Mouse (Mus musculus) testis, postnatal 10 days (tissue): ENCODE data around the gene Sardh.

ENCODE experiments used
- DNase-seq: peaks from one replicate; pipeline ENCODE4 v3.0.0; 2021; ENCODE audit warnings: low spot score

Sardh gene

DNA sequence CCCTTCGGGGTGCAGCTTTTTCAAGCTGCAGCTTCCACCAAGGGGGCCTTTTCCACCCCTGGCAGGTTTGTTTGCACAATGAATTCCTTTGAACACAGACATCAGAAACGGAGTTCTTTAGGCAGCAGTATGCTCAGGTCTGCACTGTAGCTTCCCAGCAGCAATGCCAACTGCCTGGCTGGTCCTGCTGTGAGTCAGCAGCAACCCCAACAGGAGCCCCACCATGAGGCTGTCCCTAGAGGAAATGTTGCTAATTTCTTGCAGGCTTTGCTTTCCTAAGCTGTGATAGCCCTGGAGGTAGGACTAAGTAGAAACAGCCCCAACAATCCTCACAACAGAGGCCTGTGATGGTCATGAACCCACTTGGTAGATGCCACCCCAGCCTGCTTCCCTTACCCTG lies 81.1 kb downstream of the Sardh start:
- DNase-seq = no peak

DNA sequence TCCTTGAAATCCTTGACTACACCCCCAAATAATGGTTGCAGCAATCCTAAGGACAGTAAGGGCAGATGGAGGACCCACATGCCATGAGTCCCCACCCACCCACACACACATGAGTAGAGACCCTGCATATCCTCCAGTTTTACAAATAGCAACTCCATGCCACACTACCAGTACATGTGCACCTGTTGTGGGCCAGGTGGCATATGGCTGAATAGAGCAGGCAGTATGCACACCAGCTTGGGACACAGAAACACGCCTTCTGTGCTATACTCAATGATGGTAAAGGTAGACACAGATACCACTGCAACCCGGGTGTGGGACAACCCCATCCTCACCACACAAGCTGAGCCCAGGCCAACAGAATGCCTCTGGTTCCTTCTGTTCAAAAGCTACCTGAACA lies 82.1 kb downstream of the Sardh start:
- DNase-seq = no peak

DNA sequence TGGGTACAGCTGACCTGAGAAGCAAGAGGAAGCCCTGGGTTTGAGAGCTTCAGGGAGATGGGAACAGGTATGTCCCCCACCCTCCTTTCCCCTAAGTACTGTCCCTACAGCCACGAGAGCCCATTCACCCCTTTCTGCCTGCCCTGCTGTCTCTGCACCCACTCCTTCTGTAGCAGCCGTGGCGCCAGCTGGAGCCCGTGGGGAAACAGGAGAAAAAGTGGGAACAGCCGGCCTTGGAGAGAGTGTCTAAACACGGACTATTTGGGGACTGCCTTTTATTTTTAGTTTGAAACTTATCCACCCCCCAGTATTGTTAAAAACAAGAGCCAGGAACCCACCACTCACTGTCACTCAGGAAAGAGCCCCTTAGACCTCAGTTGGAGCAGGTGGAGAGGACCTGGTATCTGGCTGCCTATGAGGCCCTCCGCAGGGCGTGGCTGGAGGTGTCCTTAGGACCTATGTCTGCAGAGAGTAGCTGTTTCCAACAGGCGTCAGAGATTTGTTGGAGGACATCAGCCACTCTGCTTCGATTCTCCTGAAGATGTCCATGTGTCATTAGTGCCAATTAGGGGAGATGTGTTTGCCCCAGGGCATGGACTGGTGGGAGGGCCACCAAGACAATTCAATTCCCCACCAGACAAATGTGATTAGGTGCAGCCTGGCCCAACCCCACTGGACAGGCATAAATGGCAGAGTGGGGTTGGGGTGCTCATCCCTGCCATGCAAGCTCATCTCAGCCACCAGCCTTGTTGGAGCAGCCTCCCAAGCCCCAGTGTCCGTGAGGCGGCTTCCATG lies 83.1 kb downstream of the Sardh start, which contains the start of gene Dbh:
Gene Dbh, plus strand, starts transcription at position 438 of the 795 bp plus-strand sequence.
- DNase-seq = no peak

DNA sequence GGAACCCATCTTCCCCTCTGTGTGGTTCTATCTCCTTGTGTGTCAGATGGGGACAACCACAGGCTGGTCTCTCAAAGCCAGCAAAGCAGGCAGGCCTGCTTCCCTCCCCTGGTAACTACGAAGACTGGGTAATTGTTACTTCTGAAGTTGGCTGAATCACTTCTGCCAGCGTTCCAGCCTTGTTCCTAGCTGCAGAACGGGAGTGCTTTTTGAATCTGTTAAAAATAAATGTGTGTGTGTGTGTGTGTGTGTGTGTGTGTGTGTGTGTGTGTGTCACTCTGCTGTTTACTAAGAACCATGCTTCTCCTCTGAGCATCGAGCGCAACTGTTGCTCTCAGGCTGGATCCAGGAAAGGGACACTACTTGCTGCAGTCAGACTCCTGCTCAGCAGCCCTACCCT lies 84.3 kb downstream of the Sardh start:
- no peak for DNase-seq

DNA sequence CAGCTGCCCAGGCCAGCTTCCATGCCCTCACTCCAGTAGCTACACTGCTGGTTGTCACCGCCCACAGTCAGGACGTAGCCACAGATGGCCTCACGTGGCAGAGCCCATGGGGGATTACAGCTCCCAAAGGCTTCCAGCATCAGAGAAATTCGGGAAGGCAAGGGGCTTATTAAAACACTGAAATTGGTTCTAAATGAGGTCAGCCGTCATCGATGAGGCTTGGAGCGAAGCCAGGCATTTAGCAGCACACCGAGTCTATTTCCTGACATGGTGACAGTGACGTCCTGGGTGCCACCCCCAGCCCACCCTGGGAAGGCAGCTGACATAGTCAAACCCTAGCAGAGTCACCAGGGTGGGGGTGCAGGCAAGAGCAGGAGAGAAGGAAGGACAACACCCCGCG lies 85.5 kb downstream of the Sardh start:
- no peak for DNase-seq

DNA sequence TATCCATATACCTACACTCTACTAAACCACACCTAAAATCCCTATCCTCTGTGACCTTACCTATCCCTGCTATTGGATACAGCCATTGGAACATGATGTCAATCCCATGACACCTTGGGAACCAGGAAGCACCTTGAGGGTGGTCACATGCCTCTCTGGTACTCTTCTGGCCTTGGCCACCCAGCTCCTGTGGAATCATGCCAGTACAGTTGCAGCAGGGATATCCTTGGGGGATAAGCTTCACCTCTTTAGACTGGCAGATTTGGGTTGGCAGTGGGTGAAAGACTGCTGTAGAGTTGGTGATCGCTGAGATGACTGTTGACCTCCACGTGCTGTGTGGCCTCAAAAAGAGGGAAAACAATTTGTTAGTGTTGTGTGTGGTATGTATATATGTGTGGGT lies 86.6 kb downstream of the Sardh start:
- no peak for DNase-seq

DNA sequence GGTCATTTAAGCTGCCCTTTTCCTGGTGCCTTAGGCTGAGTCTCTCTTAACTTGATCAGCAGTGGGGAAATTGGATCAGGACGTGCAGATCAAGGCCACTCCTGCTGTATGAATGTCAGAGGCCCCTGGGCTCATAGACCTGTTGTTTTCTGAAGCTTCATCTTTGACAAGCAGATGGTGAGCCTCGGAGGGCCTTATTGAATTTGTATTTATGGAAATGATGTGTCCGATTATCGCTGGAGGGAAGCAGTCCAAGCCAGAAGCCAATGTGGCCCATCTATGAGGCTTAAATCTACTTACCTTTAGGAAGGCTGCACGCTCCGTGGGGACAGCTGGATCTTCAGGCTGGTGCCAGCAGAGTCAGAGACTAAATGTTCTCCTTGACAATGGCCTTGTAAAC lies 91.5 kb downstream of the Sardh start:
- no peak for DNase-seq

DNA sequence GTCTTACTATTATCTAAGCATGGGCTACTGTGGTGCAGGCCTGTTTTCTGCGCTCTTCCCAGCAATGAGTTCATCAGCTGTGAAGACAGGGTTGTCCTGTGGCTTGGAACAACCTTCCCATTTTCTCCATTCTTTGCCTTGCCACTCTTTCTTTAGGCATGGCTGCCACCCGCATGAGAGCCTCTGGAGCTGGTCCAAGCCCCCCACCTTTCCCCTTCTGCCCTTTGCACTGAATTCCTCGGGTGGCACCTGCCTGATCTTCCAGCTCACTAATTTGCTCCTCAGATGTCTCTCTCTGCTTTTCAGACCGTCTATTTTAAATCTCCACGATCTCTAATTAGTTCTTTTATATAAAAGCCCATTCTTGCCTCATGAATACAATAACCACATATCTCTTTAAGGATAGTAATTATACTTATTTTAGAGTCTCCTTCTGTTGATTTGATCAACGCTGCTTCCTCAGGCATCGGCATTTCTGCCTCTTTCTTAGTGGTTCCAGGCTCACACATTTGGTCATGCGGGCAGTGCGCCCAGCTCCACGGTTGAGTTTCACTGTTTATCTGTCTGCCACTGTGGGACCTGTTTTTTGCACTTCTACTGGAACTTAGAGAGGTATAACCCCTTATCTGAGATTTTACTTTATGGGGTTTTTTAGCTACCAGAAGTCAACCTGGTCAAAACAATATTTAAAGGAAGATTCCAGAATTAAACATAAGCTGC lies 93.5 kb downstream of the Sardh start:
- no peak for DNase-seq

DNA sequence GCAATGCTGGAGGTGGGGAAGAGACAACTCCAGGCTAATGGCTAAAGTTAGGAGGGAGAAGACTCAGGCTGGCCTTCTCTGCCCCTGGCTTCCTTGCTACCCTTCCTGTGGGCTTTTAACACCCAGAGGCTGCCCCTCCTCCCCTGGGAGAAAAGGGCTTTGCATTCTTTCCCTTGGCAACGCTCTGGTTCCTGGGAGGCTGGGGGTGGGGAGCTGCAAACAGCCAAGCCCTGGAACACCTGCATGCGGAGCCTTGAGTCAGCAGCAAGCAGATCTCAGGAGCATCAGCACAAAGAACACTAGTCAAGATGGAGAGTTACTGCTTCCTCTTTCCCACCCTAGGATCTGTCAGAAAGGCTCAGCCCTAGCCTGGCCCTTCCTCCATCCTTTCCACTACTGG lies 98.7 kb downstream of the Sardh start:
- DNase-seq = no peak

DNA sequence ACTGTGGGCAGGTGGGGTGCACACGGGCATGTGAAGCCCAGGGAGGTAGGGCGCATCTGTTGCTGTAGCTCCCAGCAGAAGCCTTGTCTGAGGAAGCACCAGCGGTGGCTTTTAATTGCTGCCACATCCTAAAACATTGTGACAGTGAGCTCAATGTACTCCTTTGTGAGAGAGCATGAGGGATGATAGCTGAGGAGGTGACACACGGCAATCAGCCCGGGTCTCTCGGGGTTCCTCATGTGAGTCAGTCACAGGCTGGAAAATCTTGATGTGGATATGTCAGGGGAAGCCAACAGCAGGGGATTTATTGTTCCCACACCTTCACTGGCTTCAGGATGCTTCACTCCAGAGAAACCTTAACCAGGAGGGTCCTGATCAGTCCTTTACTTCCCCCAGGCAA lies 101.3 kb downstream of the Sardh start:
- DNase-seq = no peak

DNA sequence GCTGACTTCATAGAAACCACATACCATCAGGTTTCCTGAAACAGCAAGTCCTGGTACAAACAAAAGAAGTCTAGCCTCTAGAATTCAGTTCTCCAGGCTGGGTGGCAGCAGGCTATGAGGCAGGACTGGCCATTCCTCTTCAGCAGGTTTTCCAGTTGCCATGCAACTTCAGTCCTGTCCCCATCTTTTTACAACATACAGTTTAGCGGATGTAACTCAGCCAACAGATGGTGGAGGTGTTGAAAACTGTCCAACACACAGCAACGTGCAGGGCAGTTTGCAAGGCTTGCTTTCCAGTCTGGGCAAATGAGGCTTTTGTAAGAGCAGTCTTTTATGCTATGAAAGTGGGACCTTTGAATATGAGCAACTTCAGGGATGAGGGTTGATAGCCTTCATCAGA lies 103.2 kb downstream of the Sardh start:
- no peak for DNase-seq

DNA sequence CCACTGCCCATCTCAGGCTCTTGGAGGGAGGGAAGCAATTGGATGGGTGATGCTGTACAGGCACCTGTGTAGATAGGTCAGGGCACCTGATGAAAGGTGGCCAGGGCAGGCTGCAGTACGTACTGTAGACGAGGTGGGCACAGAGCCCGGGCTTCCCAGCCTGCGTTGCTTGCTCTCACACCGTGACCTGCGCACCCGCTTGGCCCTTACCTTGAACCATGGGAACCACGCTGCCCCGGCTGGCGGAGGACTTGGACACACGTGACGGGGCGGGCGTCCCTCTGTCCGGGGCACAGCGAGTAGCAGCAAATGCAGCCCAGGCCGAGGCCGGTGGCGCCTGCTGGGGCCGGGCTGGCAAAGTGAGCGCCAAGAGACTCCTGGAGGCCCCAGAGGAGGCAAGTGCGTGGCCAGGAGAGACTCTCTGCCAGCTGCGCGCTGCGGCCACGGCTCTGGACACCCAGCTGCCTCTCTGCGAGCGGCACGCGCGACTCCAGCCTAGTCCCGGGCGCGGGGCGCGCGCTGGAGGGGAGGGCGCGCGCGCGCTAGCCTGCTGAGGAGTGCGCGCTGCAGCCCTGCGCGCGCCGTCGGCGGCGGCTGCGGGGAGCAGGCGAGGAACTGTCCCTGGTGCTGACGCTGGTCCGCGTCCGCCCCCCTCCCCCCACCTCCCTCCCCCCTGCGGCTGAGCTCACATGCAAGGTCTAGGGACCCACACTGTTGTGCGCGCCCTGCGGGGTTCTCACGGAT lies 106.0 kb downstream of the Sardh start, which contains the start of gene Fam163b:
Gene Fam163b, minus strand, starts transcription at position 542 of the 744 bp plus-strand sequence.
- DNase-seq = peak; percentile 71
